Mouse (Mus musculus): ENCODE data around the gene Slc39a3. TPM values are rescaled to one million over a fixed set of nuclear protein-coding genes. Genes with fewer than 3 reads are reported as not detected.
A peak's percentile ranks its signal among the peaks of the same experiment; 100 is the strongest.
"Not testable (repeated sequence)": the region's sequence is repeated elsewhere in the genome, so short reads cannot be mapped to it uniquely, and the experiment has no call there.

The Slc39a3 gene
- total and polyA plus RNA-seq, 3 experiments = 2.8 to 9.6 (median 7.4) TPM

DNA sequence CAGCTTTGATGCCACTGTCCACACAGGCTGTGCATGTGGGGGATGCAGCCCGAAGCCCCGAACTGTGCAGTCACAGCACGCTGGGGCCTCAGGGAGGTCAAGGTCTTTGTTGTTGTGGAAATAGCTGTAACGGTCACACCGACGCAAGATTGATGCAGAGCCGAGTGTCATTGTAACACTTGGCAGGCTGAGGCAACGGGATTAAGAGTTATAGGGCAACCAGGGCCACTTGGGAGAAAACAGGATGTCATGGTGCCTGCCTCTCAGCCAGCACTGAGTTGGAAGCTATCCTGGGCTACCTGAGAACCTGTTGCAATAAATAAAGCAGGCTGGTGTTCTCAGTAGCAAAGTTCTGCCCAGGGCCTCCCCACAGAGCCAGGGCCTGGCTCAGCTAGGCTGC lies 38.5 kb upstream of the Slc39a3 start:
- ATAC-seq (ENCODE audit: extremely low read depth, insufficient number of reproducible peaks, low FRiP score, poor library complexity, severe bottlenecking) = no peak
- no peak for DNase-seq (ENCODE audit: low spot score)
- no peaks in the 10 kb centered on the region for H3K9me3 ChIP-seq (replicated peaks)
- H3K27me3 ChIP-seq (ENCODE audit: insufficient read depth, low read length) = no peaks in the 10 kb centered on the region
- H3K4me3 ChIP-seq (ENCODE audit: low read depth, low read length) = no peak overlapping the region
- H3K4me1 ChIP-seq (ENCODE audit: insufficient read depth, low read depth, low read length) = peaks cover 26% of the 10 kb centered on the region
- peaks cover 97% of the 10 kb centered on the region for H3K36me3 ChIP-seq (replicated peaks)
- no peak for TF ChIP-seq GATA1 (IDR thresholded peaks at IDR 0.05; ENCODE audit: borderline replicate concordance, low read length)
- TF ChIP-seq CTCF (IDR thresholded peaks at IDR 0.05; ENCODE audit: low read depth, low read length) = no peak
- no peak for TF ChIP-seq GATA2 (IDR thresholded peaks at IDR 0.05; ENCODE audit: borderline replicate concordance, low read depth, low read length)
- no peak for TF ChIP-seq POLR2AphosphoS5 (IDR thresholded peaks at IDR 0.05; ENCODE audit: insufficient replicate concordance, low read depth, low read length)
- no peak for TF ChIP-seq TAL1 (conservative IDR thresholded peaks at IDR 0.05; ENCODE audit: low read depth, low read length)

DNA sequence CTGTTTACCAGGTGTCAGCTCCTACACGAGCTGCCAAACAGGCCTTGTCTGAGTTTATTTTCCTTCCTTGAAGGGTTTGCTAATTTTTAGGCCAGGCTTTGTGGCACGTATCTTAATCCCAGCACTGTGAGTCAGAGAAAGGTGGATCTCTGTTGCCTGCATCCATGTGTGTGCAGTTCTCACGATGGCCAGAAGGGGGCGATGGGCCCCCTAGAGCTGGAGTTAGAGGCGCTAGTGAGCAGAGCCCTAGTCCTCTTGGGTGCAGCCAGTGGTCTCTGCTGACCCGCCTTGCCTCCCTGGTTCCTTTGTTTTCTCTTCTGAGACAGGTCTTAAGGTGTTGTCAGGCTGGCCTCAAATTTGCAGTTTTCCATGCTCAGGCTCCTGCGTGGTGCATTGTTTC lies 36.2 kb upstream of the Slc39a3 start:
- Histone ChIP-seq H3K36me3 (replicated peaks) (peaks cover 74% of the 10 kb centered on the region), H3K4me3 (ENCODE audit: low read depth, low read length) (no peak overlapping the region), H3K4me1 (ENCODE audit: insufficient read depth, low read depth, low read length) (peaks cover 42% of the 10 kb centered on the region), H3K9me3 (replicated peaks) (no peaks in the 10 kb centered on the region), H3K27me3 (ENCODE audit: insufficient read depth, low read length) (peaks cover under 1% of the 10 kb centered on the region; the same call in 1 of the 2 replicates)
- ATAC-seq (ENCODE audit: extremely low read depth, insufficient number of reproducible peaks, low FRiP score, poor library complexity, severe bottlenecking) (no peak), DNase-seq (ENCODE audit: low spot score) (no peak)
- TF ChIP-seq CTCF (IDR thresholded peaks at IDR 0.05; ENCODE audit: low read depth, low read length) = peak; percentile 80; the same call in 1 of the 2 replicates
- TF ChIP-seq GATA1 (IDR thresholded peaks at IDR 0.05; ENCODE audit: borderline replicate concordance, low read length) = no peak

DNA sequence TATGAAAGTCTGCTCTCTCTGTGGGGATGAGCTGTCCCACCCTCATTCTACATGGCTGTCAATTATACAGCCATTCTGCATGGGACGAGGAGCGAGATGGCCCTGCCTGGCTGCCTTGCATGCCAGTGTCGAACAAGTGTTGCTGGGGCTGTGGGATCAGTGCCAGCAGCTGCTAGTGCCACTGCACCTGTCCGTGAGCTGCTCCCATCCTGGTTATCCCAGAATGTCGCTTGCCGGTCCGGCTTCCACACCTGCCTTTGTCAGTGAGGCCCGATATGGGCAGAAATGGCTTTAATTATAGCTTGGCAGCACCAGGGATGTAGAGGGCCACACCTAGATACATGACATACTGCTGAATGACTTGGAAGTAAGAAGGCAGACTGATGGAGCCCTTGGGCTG lies 35.1 kb upstream of the Slc39a3 start:
- peaks cover 62% of the 10 kb centered on the region for H3K36me3 ChIP-seq (replicated peaks)
- no peak overlapping the region for H3K4me3 ChIP-seq (ENCODE audit: low read depth, low read length)
- H3K9me3 ChIP-seq (replicated peaks) = no peaks in the 10 kb centered on the region
- DNase-seq (ENCODE audit: low spot score) = no peak
- H3K27me3 ChIP-seq (ENCODE audit: insufficient read depth, low read length) = peaks cover 11% of the 10 kb centered on the region
- peaks cover 42% of the 10 kb centered on the region for H3K4me1 ChIP-seq (ENCODE audit: insufficient read depth, low read depth, low read length)
- TF ChIP-seq GATA2 (IDR thresholded peaks at IDR 0.05; ENCODE audit: borderline replicate concordance, low read depth, low read length) = no peak
- TF ChIP-seq GATA1 (IDR thresholded peaks at IDR 0.05; ENCODE audit: borderline replicate concordance, low read length) = no peak
- no peak for TF ChIP-seq CTCF (IDR thresholded peaks at IDR 0.05; ENCODE audit: low read depth, low read length)
- no peak for TF ChIP-seq TAL1 (conservative IDR thresholded peaks at IDR 0.05; ENCODE audit: low read depth, low read length)
- TF ChIP-seq POLR2AphosphoS5 (IDR thresholded peaks at IDR 0.05; ENCODE audit: insufficient replicate concordance, low read depth, low read length) = no peak
- no peak for ATAC-seq (ENCODE audit: extremely low read depth, insufficient number of reproducible peaks, low FRiP score, poor library complexity, severe bottlenecking)

DNA sequence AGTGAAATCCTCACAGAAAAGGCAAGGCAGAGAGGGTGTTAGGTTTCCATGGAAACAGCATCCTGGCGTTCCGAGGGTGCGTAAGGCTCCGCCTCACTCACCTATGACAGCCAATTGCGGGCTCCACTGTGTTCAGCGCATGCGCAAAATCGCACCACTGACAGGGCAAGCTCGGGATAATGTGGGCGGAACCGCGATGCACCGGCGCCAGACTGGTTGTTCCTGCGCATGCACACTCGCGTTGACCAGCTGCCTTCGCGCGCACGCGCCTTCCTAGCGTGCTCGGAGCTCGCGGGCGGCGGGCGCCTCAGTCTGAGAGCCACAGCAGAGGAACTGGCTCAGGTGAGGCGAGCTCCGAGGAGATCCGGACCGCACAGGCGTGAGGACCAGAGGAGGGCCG lies 32.6 kb upstream of the Slc39a3 start, which contains the start of gene Thop1:
TSS of gene Thop1 (plus strand) at position 200 of the 400 bp plus-strand sequence.
- peaks cover 17% of the 10 kb centered on the region for H3K27me3 ChIP-seq (ENCODE audit: insufficient read depth, low read length)
- H3K4me1 ChIP-seq (ENCODE audit: insufficient read depth, low read depth, low read length) = peaks cover 34% of the 10 kb centered on the region
- peak within 1 kb of the TSS; percentile 81 for H3K4me3 ChIP-seq (ENCODE audit: low read depth, low read length)
- H3K36me3 ChIP-seq (replicated peaks) = peaks cover 38% of the 10 kb centered on the region
- H3K9me3 ChIP-seq (replicated peaks) = no peaks in the 10 kb centered on the region
- peak; percentile 98 for ATAC-seq (ENCODE audit: extremely low read depth, insufficient number of reproducible peaks, low FRiP score, poor library complexity, severe bottlenecking)
- DNase-seq (ENCODE audit: low spot score) = peak; percentile 99
- TF ChIP-seq CTCF (IDR thresholded peaks at IDR 0.05; ENCODE audit: low read depth, low read length) (no peak), GATA2 (IDR thresholded peaks at IDR 0.05; ENCODE audit: borderline replicate concordance, low read depth, low read length) (no peak), TAL1 (conservative IDR thresholded peaks at IDR 0.05; ENCODE audit: low read depth, low read length) (no peak), POLR2AphosphoS5 (IDR thresholded peaks at IDR 0.05; ENCODE audit: insufficient replicate concordance, low read depth, low read length) (no peak), GATA1 (IDR thresholded peaks at IDR 0.05; ENCODE audit: borderline replicate concordance, low read length) (no peak)

DNA sequence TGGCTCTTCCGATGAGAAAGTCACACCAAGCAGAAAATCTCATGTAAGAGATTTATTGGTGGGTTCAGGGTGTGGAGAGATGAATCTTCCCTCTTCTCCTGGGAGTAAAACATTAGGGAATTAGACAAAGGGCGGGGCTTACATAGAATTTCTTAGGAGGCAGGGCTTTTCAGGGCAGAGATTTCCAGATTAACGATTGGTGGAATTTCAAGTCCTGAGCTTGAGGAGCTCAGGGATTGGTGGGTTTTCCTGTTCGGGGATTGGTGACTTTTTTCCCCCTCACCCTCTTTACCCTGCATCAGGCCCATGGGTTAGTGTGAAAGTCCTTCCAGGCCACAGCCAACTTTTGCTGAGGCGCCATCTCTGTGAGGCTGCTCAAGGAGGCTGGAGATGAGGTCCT lies 31.5 kb upstream of the Slc39a3 start:
- no peak for DNase-seq (ENCODE audit: low spot score)
- Histone ChIP-seq H3K9me3 (replicated peaks) (0 out of 2 replicates have a peak, but pooled peaks cover 2% of the 10 kb centered on the region), H3K4me3 (ENCODE audit: low read depth, low read length) (no peak overlapping the region), H3K36me3 (replicated peaks) (peaks cover 27% of the 10 kb centered on the region), H3K4me1 (ENCODE audit: insufficient read depth, low read depth, low read length) (peaks cover 34% of the 10 kb centered on the region), H3K27me3 (ENCODE audit: insufficient read depth, low read length) (peaks cover 21% of the 10 kb centered on the region)
- no peak for ATAC-seq (ENCODE audit: extremely low read depth, insufficient number of reproducible peaks, low FRiP score, poor library complexity, severe bottlenecking)
- TF ChIP-seq TAL1 (conservative IDR thresholded peaks at IDR 0.05; ENCODE audit: low read depth, low read length) (no peak), CTCF (IDR thresholded peaks at IDR 0.05; ENCODE audit: low read depth, low read length) (no peak), GATA1 (IDR thresholded peaks at IDR 0.05; ENCODE audit: borderline replicate concordance, low read length) (no peak), POLR2AphosphoS5 (IDR thresholded peaks at IDR 0.05; ENCODE audit: insufficient replicate concordance, low read depth, low read length) (no peak), GATA2 (IDR thresholded peaks at IDR 0.05; ENCODE audit: borderline replicate concordance, low read depth, low read length) (no peak)

DNA sequence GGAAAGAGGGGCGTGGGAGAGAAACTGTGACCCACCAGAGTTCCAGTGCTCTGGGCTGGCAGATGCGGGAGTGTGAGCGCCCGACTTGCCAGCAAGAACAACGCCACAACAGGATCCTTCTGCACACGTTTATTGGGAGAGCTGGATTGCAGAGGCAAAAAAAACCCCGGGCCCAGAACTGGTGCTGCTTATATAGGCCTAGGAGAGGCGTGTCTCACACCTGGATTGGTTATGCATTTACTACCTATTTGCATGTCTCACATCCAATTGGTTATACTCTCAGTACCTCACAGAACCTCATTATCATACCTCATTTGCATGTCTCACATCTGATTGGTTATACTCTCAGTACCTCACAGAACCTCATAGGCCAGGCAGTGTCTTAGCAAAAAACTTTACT lies 27.3 kb upstream of the Slc39a3 start:
- not testable (repeated sequence) for ATAC-seq (ENCODE audit: extremely low read depth, insufficient number of reproducible peaks, low FRiP score, poor library complexity, severe bottlenecking); DNase-seq (ENCODE audit: low spot score); H3K4me3 ChIP-seq (ENCODE audit: low read depth, low read length); H3K36me3 ChIP-seq (replicated peaks); H3K4me1 ChIP-seq (ENCODE audit: insufficient read depth, low read depth, low read length); H3K9me3 ChIP-seq (replicated peaks)
- H3K27me3 ChIP-seq (ENCODE audit: insufficient read depth, low read length) = peaks cover 21% of the 10 kb centered on the region

DNA sequence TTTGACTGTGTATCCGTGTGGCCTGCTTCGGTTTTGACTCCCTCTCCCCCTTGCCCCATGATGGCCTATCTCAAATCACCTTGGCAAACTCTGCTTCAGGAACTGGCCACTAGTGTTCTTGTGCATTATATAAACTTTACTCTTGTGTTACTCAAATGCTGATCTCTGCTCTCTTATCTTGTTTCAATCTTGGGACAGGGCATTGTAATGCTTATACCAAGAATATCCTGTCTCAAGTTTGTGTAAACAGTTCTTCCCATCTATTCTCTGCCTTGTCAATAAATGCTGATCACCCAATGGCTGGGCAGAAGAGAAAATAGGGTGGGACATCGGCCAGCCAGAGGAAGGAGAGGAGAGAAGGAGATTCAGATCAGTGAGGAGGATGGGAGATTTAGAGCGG lies 25.5 kb upstream of the Slc39a3 start:
- peaks cover 14% of the 10 kb centered on the region for H3K27me3 ChIP-seq (ENCODE audit: insufficient read depth, low read length)
- peaks cover 20% of the 10 kb centered on the region for H3K4me1 ChIP-seq (ENCODE audit: insufficient read depth, low read depth, low read length)
- H3K36me3 ChIP-seq (replicated peaks) = peaks cover 13% of the 10 kb centered on the region
- ATAC-seq (ENCODE audit: extremely low read depth, insufficient number of reproducible peaks, low FRiP score, poor library complexity, severe bottlenecking) = no peak
- H3K9me3 ChIP-seq (replicated peaks) = 0 out of 2 replicates have a peak, but pooled peaks cover 2% of the 10 kb centered on the region
- DNase-seq (ENCODE audit: low spot score) = no peak
- H3K4me3 ChIP-seq (ENCODE audit: low read depth, low read length) = no peak overlapping the region
- TF ChIP-seq CTCF (IDR thresholded peaks at IDR 0.05; ENCODE audit: low read depth, low read length) = no peak
